In the genomic region with DNA sequence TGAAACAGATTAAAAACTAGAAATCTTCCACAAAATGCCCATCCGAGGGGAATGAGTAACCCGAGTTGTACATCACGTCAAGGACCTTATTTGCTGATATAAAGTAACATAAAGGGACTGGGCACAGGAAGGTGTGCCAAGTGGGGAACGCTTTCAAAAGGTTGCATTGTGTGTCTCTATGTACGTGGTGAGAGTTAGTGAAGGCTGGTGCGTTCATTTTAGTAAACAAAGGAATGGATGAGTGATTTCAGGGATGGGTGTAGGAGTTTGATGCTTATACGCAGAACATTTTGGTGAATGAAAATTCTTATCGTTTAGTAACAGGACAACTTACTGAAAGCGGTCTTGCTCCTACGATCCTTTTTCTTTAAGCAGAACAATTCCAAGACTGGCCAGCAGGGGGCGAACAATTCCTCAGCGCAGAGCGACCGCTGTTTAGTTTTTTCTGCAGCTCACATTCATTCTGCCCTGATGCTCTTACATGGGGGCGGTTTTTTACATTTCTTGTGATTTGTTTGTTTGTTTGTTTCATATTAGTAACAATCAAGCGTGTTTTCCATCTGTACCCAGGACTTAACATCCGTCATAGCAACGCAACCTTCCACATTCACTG, we compare ENCODE assay signal across 8 mouse cellular contexts. TPM values are rescaled to one million over a fixed set of nuclear protein-coding genes. Genes with fewer than 3 reads are reported as not detected.
DNase-seq lines count a peak whose midpoint lies in the region; ATAC-seq and TF ChIP-seq lines count a peak whose summit lies in the region.

No protein-coding gene starts in this region.

- no peak overlapping the region for H3K27ac ChIP-seq in bone marrow, adult 2 months (ENCODE audit: control insufficient read depth, insufficient read depth, low read depth, low read length, poor library complexity)
- no peak overlapping the region for H3K27ac ChIP-seq in embryonic fibroblast, embryonic 13.5 days (ENCODE audit: insufficient read depth, low read length)
- no peak overlapping the region for H3K27ac ChIP-seq in heart, postnatal 0 days (ENCODE audit: low read depth)

- TF ChIP-seq CTCF in E14TG2a.4 (conservative IDR thresholded peaks at IDR 0.05; ENCODE audit: low read length) = peak; percentile 94
- TF ChIP-seq CTCF in bone marrow, adult 2 months (IDR thresholded peaks at IDR 0.05; ENCODE audit: control insufficient read depth, insufficient read depth, low read length) = peak; percentile 72
- TF ChIP-seq CTCF in embryonic fibroblast, embryonic 13.5 days (IDR thresholded peaks at IDR 0.05; ENCODE audit: borderline replicate concordance, insufficient read depth, low read length) = peak; percentile 50
- TF ChIP-seq CTCF in heart, postnatal 0 days (IDR thresholded peaks at IDR 0.05; ENCODE audit: low read depth) = peak; percentile 82

- H3K4me2 ChIP-seq in heart, postnatal 0 days (ENCODE audit: low read depth, low read length) = peak overlapping the region; percentile 30; the same call in 1 of the 2 replicates

- no peaks in the 10 kb centered on the region for H3K9me3 ChIP-seq in E14TG2a.4 (ENCODE audit: low read length)
- no peaks in the 10 kb centered on the region for H3K9me3 ChIP-seq in heart, postnatal 0 days (replicated peaks; ENCODE audit: control insufficient read depth, low read length)

- no peak overlapping the region for H3K4me3 ChIP-seq in E14TG2a.4 (replicated peaks; ENCODE audit: low read length)
- H3K4me3 ChIP-seq in bone marrow, adult 2 months (replicated peaks; ENCODE audit: control insufficient read depth, low read depth, low read length) = no peak overlapping the region
- no peak overlapping the region for H3K4me3 ChIP-seq in embryonic fibroblast, embryonic 13.5 days (ENCODE audit: insufficient read depth, low read length)
- no peak overlapping the region for H3K4me3 ChIP-seq in heart, postnatal 0 days (ENCODE audit: low read depth, low read length)

- no peak for TF ChIP-seq EP300 in heart, postnatal 0 days (IDR thresholded peaks at IDR 0.05; ENCODE audit: low read depth)

- H3K36me3 ChIP-seq in E14TG2a.4 (ENCODE audit: insufficient read depth, low read length) = no peaks in the 10 kb centered on the region
- H3K36me3 ChIP-seq in heart, postnatal 0 days (replicated peaks; ENCODE audit: control insufficient read depth, insufficient read depth, low read length) = no peaks in the 10 kb centered on the region

- DNase-seq in heart, postnatal 0 days (ENCODE audit: low spot score) = peak; percentile 63
- DNase-seq in layer of hippocampus, postnatal 14 days (ENCODE audit: low spot score in 2 of 2) = peak; percentile 71 to 78
- peak; percentile 80 for DNase-seq in lung, postnatal 36 days
- peak; percentile 39 for DNase-seq in retina, postnatal 7 days (ENCODE audit: low read depth, low spot score)
- peak; percentile 47 for DNase-seq in urinary bladder, postnatal 10 days (ENCODE audit: low spot score)

- TF ChIP-seq POLR2A in bone marrow, adult 2 months (IDR thresholded peaks at IDR 0.05; ENCODE audit: borderline replicate concordance, control insufficient read depth, low read depth, low read length) = no peak
- no peak for TF ChIP-seq POLR2A in embryonic fibroblast, embryonic 13.5 days (IDR thresholded peaks at IDR 0.05; ENCODE audit: low read depth, low read length)

- 22% methylated on average over 18 of the region's 18 CpGs for WGBS in bone marrow, adult 2 months
- 21% methylated on average over 18 of the region's 18 CpGs for WGBS in heart, postnatal 0 days

- H3K9ac ChIP-seq in heart, postnatal 0 days (replicated peaks; ENCODE audit: low read depth, low read length) = no peak overlapping the region

- 0 out of 2 replicates have a peak, but pooled peaks have one; percentile 24 for ATAC-seq in heart, postnatal 0 days (ENCODE audit: insufficient read depth, low read depth)

- H3K27me3 ChIP-seq in E14TG2a.4 (ENCODE audit: insufficient read depth, low read length) = 0 out of 2 replicates have a peak, but pooled peaks cover 4% of the 10 kb centered on the region
- no peaks in the 10 kb centered on the region for H3K27me3 ChIP-seq in heart, postnatal 0 days (ENCODE audit: control insufficient read depth, insufficient read depth, low read length)

- H3K4me1 ChIP-seq in E14TG2a.4 (replicated peaks; ENCODE audit: low read depth, low read length) = peaks cover 17% of the 10 kb centered on the region
- H3K4me1 ChIP-seq in bone marrow, adult 2 months (ENCODE audit: control insufficient read depth, insufficient read depth, low read length) = no peaks in the 10 kb centered on the region; the same call in 1 of the 2 replicates
- no peaks in the 10 kb centered on the region for H3K4me1 ChIP-seq in embryonic fibroblast, embryonic 13.5 days (ENCODE audit: control insufficient read depth, insufficient read depth, low read length)
- peaks cover 7% of the 10 kb centered on the region for H3K4me1 ChIP-seq in heart, postnatal 0 days (ENCODE audit: control insufficient read depth, insufficient read depth)

RNA-seq across cellular contexts. Expression of a gene that starts 35.3 kb away (rescaled TPM):
- polyA plus RNA-seq in bone marrow, adult 2 months (2011; ENCODE audit: insufficient read depth, insufficient read length, low replicate concordance, missing spikeins) = 13.0 and 21.3 TPM in 2 replicates
- 483 and 1,320 TPM in 2 replicates for polyA plus RNA-seq in embryonic fibroblast, embryonic 13.5 days (2011; ENCODE audit: insufficient read length, low read depth, missing spikeins)
- total RNA-seq in heart, postnatal 0 days (2014; rRNA removed; ENCODE audit: low replicate concordance) = 265 and 376 TPM in 2 replicates
- 15.3 and 24.4 TPM in 2 replicates for polyA plus RNA-seq in heart, postnatal 0 days (2015; fragmentation: Nextera tagmentation; extraction: Ambion mirVana)
- 10 to 100 TPM; 11.6 to 12.1 TPM for total RNA-seq in layer of hippocampus, postnatal 14 days (2021)

Comparison
In these comparisons a context has a peak if more than half of its experiments do, and no peak if none do; other contexts are left out.
1. RNA of a gene that starts 35.3 kb away (polyA plus RNA-seq): 483 to 1,320 TPM in embryonic fibroblast, embryonic 13.5 days; 15.3 to 24.4 TPM in heart, postnatal 0 days and 13.0 to 21.3 TPM in bone marrow, adult 2 months; every median in the first group is over 10 times any median in the second.
2. Peak in every context shown above with its lines, with median percentiles within 50 percentile points of each other: CTCF ChIP-seq and DNase-seq.